Mouse (Mus musculus): Measurements from ENCODE around the gene Ascc3. TPM values are rescaled to one million over a fixed set of nuclear protein-coding genes. Genes with fewer than 3 reads are reported as not detected.

The Ascc3 gene
- polyA plus RNA-seq, 1 experiment: 23.4 TPM

- Histone ChIP-seq H3K27ac (ENCODE audit: control insufficient read depth, insufficient read depth, low read depth, low read length) (no peak overlapping the region), H3K4me1 (ENCODE audit: control insufficient read depth, insufficient read depth, low read length) (no peaks in the 10 kb centered on the region), H3K36me3 (ENCODE audit: control insufficient read depth, insufficient read depth, low read length) (no peaks in the 10 kb centered on the region), H3K27me3 (ENCODE audit: control insufficient read depth, insufficient read depth, low read length) (no peaks in the 10 kb centered on the region), H3K4me3 (ENCODE audit: control insufficient read depth, low read depth, low read length) (no peak overlapping the region)
- TF ChIP-seq POLR2A (IDR thresholded peaks at IDR 0.05; ENCODE audit: control insufficient read depth, low read depth, low read length): no peak
- TF ChIP-seq CTCF (IDR thresholded peaks at IDR 0.05; ENCODE audit: control insufficient read depth, insufficient read depth, insufficient replicate concordance, low read depth, low read length): no peak
Measured at GRCm38 (mm10) chr10:50733459-50733858, 141.0 kb downstream of the Ascc3 start.

DNA sequence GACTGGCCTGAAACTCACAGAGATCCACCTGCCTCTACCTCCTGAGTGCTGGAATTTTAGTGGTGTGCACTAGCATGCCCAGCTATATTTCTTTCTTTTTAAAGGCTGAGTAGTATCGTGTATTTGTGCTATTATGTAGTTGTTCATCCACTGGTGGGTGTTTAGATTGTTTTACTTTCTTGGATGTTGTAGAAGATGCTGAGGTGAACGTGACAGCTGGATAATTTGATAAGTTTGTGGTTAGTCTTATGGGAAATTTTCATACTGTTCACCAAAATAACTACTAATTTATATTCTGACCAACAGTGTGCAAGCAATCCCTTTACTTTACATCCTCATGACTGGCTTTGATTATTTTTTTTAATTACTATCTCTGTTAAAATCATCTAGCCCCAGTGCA, 169.6 kb downstream of the Ascc3 start:
- Histone ChIP-seq H3K36me3 (ENCODE audit: control insufficient read depth, insufficient read depth, low read length) (no peaks in the 10 kb centered on the region), H3K4me1 (ENCODE audit: control insufficient read depth, insufficient read depth, low read length) (no peaks in the 10 kb centered on the region), H3K27me3 (ENCODE audit: control insufficient read depth, insufficient read depth, low read length) (no peaks in the 10 kb centered on the region), H3K27ac (ENCODE audit: control insufficient read depth, insufficient read depth, low read depth, low read length) (no peak overlapping the region), H3K4me3 (ENCODE audit: control insufficient read depth, low read depth, low read length) (no peak overlapping the region)
- TF ChIP-seq POLR2A (IDR thresholded peaks at IDR 0.05; ENCODE audit: control insufficient read depth, low read depth, low read length) (no peak), CTCF (IDR thresholded peaks at IDR 0.05; ENCODE audit: control insufficient read depth, insufficient read depth, insufficient replicate concordance, low read depth, low read length) (no peak)

DNA sequence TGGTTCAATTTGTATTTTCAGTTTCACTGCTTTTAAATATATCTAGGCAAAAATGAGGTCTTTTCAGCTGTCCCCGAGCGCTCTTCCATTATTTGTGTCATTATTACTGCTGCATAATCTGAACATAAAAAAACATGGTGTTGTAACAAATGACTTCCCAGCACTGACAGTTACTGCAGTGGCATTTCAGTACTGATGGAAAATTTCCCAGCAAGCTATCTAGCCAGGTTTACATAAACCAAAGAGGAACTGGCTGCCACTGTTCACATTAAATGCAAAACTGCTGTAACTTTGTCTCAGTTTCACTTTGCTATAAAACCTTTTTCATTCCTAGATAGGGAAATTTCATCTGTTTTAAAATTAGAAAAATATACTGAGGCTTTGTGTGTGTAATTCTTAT, 170.5 kb downstream of the Ascc3 start:
- H3K4me1 ChIP-seq (ENCODE audit: control insufficient read depth, insufficient read depth, low read length): no peaks in the 10 kb centered on the region
- no peak overlapping the region for H3K27ac ChIP-seq (ENCODE audit: control insufficient read depth, insufficient read depth, low read depth, low read length)
- no peak overlapping the region for H3K4me3 ChIP-seq (ENCODE audit: control insufficient read depth, low read depth, low read length)
- H3K27me3 ChIP-seq (ENCODE audit: control insufficient read depth, insufficient read depth, low read length): no peaks in the 10 kb centered on the region
- H3K36me3 ChIP-seq (ENCODE audit: control insufficient read depth, insufficient read depth, low read length): no peaks in the 10 kb centered on the region
- TF ChIP-seq CTCF (IDR thresholded peaks at IDR 0.05; ENCODE audit: control insufficient read depth, insufficient read depth, insufficient replicate concordance, low read depth, low read length) (no peak), POLR2A (IDR thresholded peaks at IDR 0.05; ENCODE audit: control insufficient read depth, low read depth, low read length) (no peak)

DNA sequence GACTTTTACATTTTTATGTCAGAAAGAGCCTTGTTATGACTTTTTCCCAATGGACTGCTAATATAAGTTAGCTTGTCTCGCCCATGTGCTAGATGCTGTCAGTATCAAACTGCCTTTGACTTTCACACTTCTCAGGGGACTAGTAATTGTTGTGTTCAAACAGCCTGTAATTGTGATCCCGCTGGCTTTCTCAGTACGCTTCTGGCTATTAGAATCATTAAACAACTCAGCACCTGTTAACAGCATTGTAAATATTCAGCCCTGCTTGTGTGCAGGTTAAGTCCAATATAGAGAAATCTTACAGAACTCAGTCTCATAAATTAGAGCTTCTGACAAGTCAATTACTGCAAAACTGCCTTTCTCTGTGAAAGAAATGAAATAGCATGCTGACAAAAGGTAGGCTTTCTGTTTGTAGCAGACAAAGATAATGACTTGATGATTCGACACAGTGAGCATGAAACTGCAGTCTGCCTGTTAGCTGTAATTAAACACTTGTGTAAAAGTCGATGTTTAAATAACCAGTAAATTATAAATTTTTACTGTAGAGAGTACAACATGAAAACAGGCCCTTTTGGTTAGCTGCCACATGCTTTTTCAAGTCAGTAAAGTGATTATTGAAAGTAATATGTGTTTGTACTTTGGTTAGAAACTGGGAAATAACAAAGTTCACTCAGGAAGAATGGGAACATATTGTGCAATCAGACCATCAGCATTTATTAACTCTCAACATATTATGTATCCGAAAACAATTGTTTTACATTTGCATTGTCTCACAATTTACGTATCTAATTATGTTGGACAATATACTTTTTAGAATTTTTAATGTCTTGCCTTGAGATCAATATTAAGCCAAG, 171.2 kb downstream of the Ascc3 start:
- Histone ChIP-seq H3K27ac (ENCODE audit: control insufficient read depth, insufficient read depth, low read depth, low read length) (no peak overlapping the region), H3K36me3 (ENCODE audit: control insufficient read depth, insufficient read depth, low read length) (no peaks in the 10 kb centered on the region), H3K27me3 (ENCODE audit: control insufficient read depth, insufficient read depth, low read length) (no peaks in the 10 kb centered on the region), H3K4me1 (ENCODE audit: control insufficient read depth, insufficient read depth, low read length) (no peaks in the 10 kb centered on the region), H3K4me3 (ENCODE audit: control insufficient read depth, low read depth, low read length) (no peak overlapping the region)
- no peak for TF ChIP-seq CTCF (IDR thresholded peaks at IDR 0.05; ENCODE audit: control insufficient read depth, insufficient read depth, insufficient replicate concordance, low read depth, low read length)

DNA sequence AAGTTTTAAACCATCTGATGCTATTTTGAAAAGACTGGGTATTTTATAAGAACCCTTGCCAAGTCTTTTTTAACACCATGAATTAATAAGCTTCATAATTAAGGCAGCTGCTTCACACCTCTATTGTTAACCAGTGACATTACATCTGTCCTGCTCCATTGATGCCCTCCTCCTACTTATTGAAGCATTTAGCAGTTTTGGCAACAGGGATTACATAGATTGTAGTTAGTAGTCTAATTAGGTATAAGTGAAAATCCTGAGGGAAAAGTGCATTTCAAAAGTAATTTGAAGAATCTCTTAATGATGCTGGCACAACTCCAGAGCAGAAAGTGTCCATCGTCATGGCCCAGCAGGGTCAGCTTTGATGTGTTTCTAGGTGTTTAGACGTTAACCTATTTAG, 180.3 kb downstream of the Ascc3 start:
- Histone ChIP-seq H3K36me3 (ENCODE audit: control insufficient read depth, insufficient read depth, low read length) (no peaks in the 10 kb centered on the region), H3K4me1 (ENCODE audit: control insufficient read depth, insufficient read depth, low read length) (no peaks in the 10 kb centered on the region), H3K4me3 (ENCODE audit: control insufficient read depth, low read depth, low read length) (no peak overlapping the region), H3K27me3 (ENCODE audit: control insufficient read depth, insufficient read depth, low read length) (no peaks in the 10 kb centered on the region), H3K27ac (ENCODE audit: control insufficient read depth, insufficient read depth, low read depth, low read length) (no peak overlapping the region)
- TF ChIP-seq CTCF (IDR thresholded peaks at IDR 0.05; ENCODE audit: control insufficient read depth, insufficient read depth, insufficient replicate concordance, low read depth, low read length) (no peak), POLR2A (IDR thresholded peaks at IDR 0.05; ENCODE audit: control insufficient read depth, low read depth, low read length) (no peak)

GRCm38 (mm10) chr10:50773846-50774245, 181.4 kb downstream of the Ascc3 start:
- H3K4me1 ChIP-seq (ENCODE audit: control insufficient read depth, insufficient read depth, low read length): no peaks in the 10 kb centered on the region

DNA sequence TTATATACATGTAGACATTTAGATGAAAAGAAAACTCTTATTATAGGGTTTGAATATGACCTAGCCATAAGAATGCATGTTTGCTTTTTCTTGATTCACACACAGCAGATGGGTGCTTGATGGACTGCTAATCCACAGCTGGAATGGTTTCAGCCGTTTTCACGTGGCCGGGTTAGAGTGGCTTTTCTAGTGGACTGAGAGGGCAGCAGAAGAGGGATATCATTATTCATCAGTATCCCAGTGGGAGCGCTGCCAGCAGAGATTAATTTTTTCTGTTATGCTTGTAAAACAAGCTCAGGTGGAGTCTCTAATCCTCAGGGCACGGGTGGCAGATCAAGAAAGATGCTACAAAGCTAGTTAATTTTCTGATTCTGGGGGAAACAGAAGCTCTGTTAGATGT, 200.4 kb downstream of the Ascc3 start:
- no peak for TF ChIP-seq CTCF (IDR thresholded peaks at IDR 0.05; ENCODE audit: control insufficient read depth, insufficient read depth, insufficient replicate concordance, low read depth, low read length)
- no peak for TF ChIP-seq POLR2A (IDR thresholded peaks at IDR 0.05; ENCODE audit: control insufficient read depth, low read depth, low read length)
- H3K4me1 ChIP-seq (ENCODE audit: control insufficient read depth, insufficient read depth, low read length): no peaks in the 10 kb centered on the region
- H3K36me3 ChIP-seq (ENCODE audit: control insufficient read depth, insufficient read depth, low read length): no peaks in the 10 kb centered on the region

More at GRCm38 (mm10) chr10:50773846-50774245, 181.4 kb downstream of the Ascc3 start:
- H3K36me3 ChIP-seq (ENCODE audit: control insufficient read depth, insufficient read depth, low read length): no peaks in the 10 kb centered on the region
- TF ChIP-seq CTCF (IDR thresholded peaks at IDR 0.05; ENCODE audit: control insufficient read depth, insufficient read depth, insufficient replicate concordance, low read depth, low read length) (no peak), POLR2A (IDR thresholded peaks at IDR 0.05; ENCODE audit: control insufficient read depth, low read depth, low read length) (no peak)
- no peak overlapping the region for H3K27ac ChIP-seq (ENCODE audit: control insufficient read depth, insufficient read depth, low read depth, low read length)
- no peaks in the 10 kb centered on the region for H3K27me3 ChIP-seq (ENCODE audit: control insufficient read depth, insufficient read depth, low read length)
- no peak overlapping the region for H3K4me3 ChIP-seq (ENCODE audit: control insufficient read depth, low read depth, low read length)

More for the DNA sequence above, 200.4 kb downstream of the Ascc3 start:
- no peak overlapping the region for H3K4me3 ChIP-seq (ENCODE audit: control insufficient read depth, low read depth, low read length)
- no peak overlapping the region for H3K27ac ChIP-seq (ENCODE audit: control insufficient read depth, insufficient read depth, low read depth, low read length)
- no peaks in the 10 kb centered on the region for H3K27me3 ChIP-seq (ENCODE audit: control insufficient read depth, insufficient read depth, low read length)
